Mouse (Mus musculus) CH12.LX (cell line): Measurements from ENCODE around the gene Sdcbp2. TPM values are rescaled to one million over a fixed set of nuclear protein-coding genes. Genes with fewer than 3 reads are reported as not detected.

Source experiments
- DNase-seq: peaks from one replicate; pipeline ENCODE4 v3.0.0-alpha.2; 2013; ENCODE audit errors: extremely low read depth
- H3K27ac ChIP-seq: 2 replicates; pipeline ENCODE4 v1.5.1; 2012; ENCODE audit warnings: low read depth, mild to moderate bottlenecking, control low read depth, moderate library complexity; ENCODE audit not compliant: insufficient read depth
- H3K27me3 ChIP-seq: replicated peaks from 2 replicates; pipeline ENCODE3; 2012; ENCODE audit warnings: inconsistent platforms
- H3K36me3 ChIP-seq, 2 experiments: replicated peaks in 1 of 2; 2 replicates each; pipeline versions ENCODE3 to v1.6.1; 2012; ENCODE audit warnings: inconsistent platforms in 1 of 2, low read length in 1 of 2, mild to moderate bottlenecking in 1 of 2, mixed read lengths in 1 of 2, moderate library complexity in 1 of 2; ENCODE audit not compliant: control insufficient read depth in 1 of 2, insufficient read depth in 1 of 2
- H3K4me1 ChIP-seq, 2 experiments: 2 replicates each; pipeline ENCODE4 v1.6.1; 2012; ENCODE audit warnings: inconsistent platforms in 1 of 2, moderate library complexity in 1 of 2; ENCODE audit not compliant: insufficient read depth in 2 of 2, control insufficient read depth in 1 of 2
- H3K4me2 ChIP-seq: 2 replicates; pipeline ENCODE4 v1.6.1; 2012; ENCODE audit warnings: low read depth, mild to moderate bottlenecking, control low read depth; ENCODE audit not compliant: poor library complexity, insufficient read depth, severe bottlenecking
- H3K4me3 ChIP-seq, 3 experiments: fragments of 150-350 bp in 1 of 3; sonication (generic) in 1 of 3; replicated peaks in 1 of 3; 2 replicates each; pipeline versions ENCODE3 to v1.5.1; 2011 to 2012; ENCODE audit warnings: low read depth in 2 of 3, low read length in 2 of 3, mild to moderate bottlenecking in 2 of 3, moderate library complexity in 2 of 3, control low read depth in 1 of 3, improper control_type of control experiment in 1 of 3, inconsistent platforms in 1 of 3, mixed read lengths in 1 of 3; ENCODE audit not compliant: poor library complexity in 1 of 3
- H3K79me2 ChIP-seq: replicated peaks from 2 replicates; pipeline ENCODE4 v1.6.1; 2012; ENCODE audit warnings: mild to moderate bottlenecking, moderate library complexity; ENCODE audit not compliant: control insufficient read depth, poor library complexity, insufficient read depth, severe bottlenecking; ENCODE audit errors: extremely low read depth
- H3K9ac ChIP-seq: 2 replicates; pipeline ENCODE4 v1.6.1; 2012; ENCODE audit warnings: low read depth, mild to moderate bottlenecking, control low read depth, moderate library complexity; ENCODE audit not compliant: insufficient read depth
- H3K9me3 ChIP-seq: replicated peaks from 2 replicates; pipeline ENCODE3; 2012; ENCODE audit warnings: low read length, inconsistent platforms, mixed read lengths
- BHLHE40 ChIP-seq: IDR thresholded peaks from 2 replicates; pipeline ENCODE4 v1.6.1; 2011; ENCODE audit warnings: mild to moderate bottlenecking, low read depth, low read length, improper control_type of control experiment
- CHD1 ChIP-seq: IDR thresholded peaks from 2 replicates; pipeline ENCODE4 v1.6.1; 2012; ENCODE audit warnings: low read depth, low read length, improper control_type of control experiment, inconsistent platforms
- CHD2 ChIP-seq: IDR thresholded peaks from 2 replicates; pipeline ENCODE4 v1.6.1; 2011; ENCODE audit warnings: low read length, improper control_type of control experiment
- ELF1 ChIP-seq: IDR thresholded peaks from 2 replicates; pipeline ENCODE4 v1.6.1; 2014; ENCODE audit warnings: low read depth, mild to moderate bottlenecking, inconsistent platforms, low read length, improper control_type of control experiment
- EP300 ChIP-seq: IDR thresholded peaks from 2 replicates; pipeline ENCODE4 v1.6.1; 2011; ENCODE audit warnings: low read length, improper control_type of control experiment
- ETS1 ChIP-seq: conservative IDR thresholded peaks from 2 replicates; pipeline ENCODE4 v1.6.1; 2012; ENCODE audit warnings: low read depth, mild to moderate bottlenecking, inconsistent platforms, low read length, improper control_type of control experiment, moderate library complexity
- GABPA ChIP-seq: IDR thresholded peaks from 2 replicates; pipeline ENCODE4 v1.6.1; 2012; ENCODE audit warnings: low read depth, low read length, improper control_type of control experiment, inconsistent platforms; ENCODE audit not compliant: insufficient replicate concordance
- IRF4 ChIP-seq: IDR thresholded peaks from 2 replicates; pipeline ENCODE4 v1.6.1; 2014; ENCODE audit warnings: low read depth, mild to moderate bottlenecking, inconsistent platforms, low read length, improper control_type of control experiment
- JUN ChIP-seq: IDR thresholded peaks from 2 replicates; pipeline ENCODE4 v1.6.1; 2011; ENCODE audit warnings: low read depth, mild to moderate bottlenecking, low read length, improper control_type of control experiment, moderate library complexity; ENCODE audit not compliant: insufficient read depth
- KAT2A ChIP-seq: IDR thresholded peaks from 2 replicates; pipeline ENCODE4 v1.6.1; 2012; ENCODE audit warnings: low read length, improper control_type of control experiment, inconsistent platforms; ENCODE audit not compliant: insufficient replicate concordance
- MAX ChIP-seq: IDR thresholded peaks from 2 replicates; pipeline ENCODE4 v1.6.1; 2011; ENCODE audit warnings: low read length, improper control_type of control experiment
- MEF2A ChIP-seq: IDR thresholded peaks from 2 replicates; pipeline ENCODE4 v1.6.1; 2014; ENCODE audit warnings: low read depth, mild to moderate bottlenecking, inconsistent platforms, low read length, improper control_type of control experiment, borderline replicate concordance
- MXI1 ChIP-seq: IDR thresholded peaks from 2 replicates; pipeline ENCODE4 v1.6.1; 2011; ENCODE audit warnings: mild to moderate bottlenecking, low read depth, low read length, improper control_type of control experiment
- MYC ChIP-seq: IDR thresholded peaks from 2 replicates; pipeline ENCODE4 v1.6.1; 2011; ENCODE audit warnings: low read depth, mild to moderate bottlenecking, improper control_type of control experiment, low read length
- NELFE ChIP-seq: IDR thresholded peaks from 2 replicates; pipeline ENCODE4 v1.6.1; 2011; ENCODE audit warnings: low read depth, low read length, improper control_type of control experiment
- PAX5 ChIP-seq: IDR thresholded peaks from 2 replicates; pipeline ENCODE4 v1.6.1; 2012; ENCODE audit warnings: low read length, inconsistent platforms, mixed read lengths
- POLR2A ChIP-seq: IDR thresholded peaks from 2 replicates; pipeline ENCODE4 v1.6.1; 2011; ENCODE audit warnings: low read depth, mild to moderate bottlenecking, improper control_type of control experiment, low read length
- RCOR1 ChIP-seq: conservative IDR thresholded peaks from 2 replicates; pipeline ENCODE4 v1.6.1; 2012; ENCODE audit warnings: low read depth, mild to moderate bottlenecking, inconsistent platforms, low read length, improper control_type of control experiment
- SIN3A ChIP-seq: IDR thresholded peaks from 2 replicates; pipeline ENCODE4 v1.6.1; 2012; ENCODE audit warnings: low read length, improper control_type of control experiment, inconsistent platforms
- SMC3 ChIP-seq: IDR thresholded peaks from 2 replicates; pipeline ENCODE4 v1.6.1; 2011; ENCODE audit warnings: low read depth, low read length, improper control_type of control experiment
- USF1 ChIP-seq: IDR thresholded peaks from 2 replicates; pipeline ENCODE4 v1.6.1; 2014; ENCODE audit warnings: low read depth, mild to moderate bottlenecking, inconsistent platforms, low read length, improper control_type of control experiment
- USF2 ChIP-seq: conservative IDR thresholded peaks from 2 replicates; pipeline ENCODE4 v1.6.1; 2011; ENCODE audit warnings: low read depth, low read length, improper control_type of control experiment
- ZKSCAN1 ChIP-seq: IDR thresholded peaks from 2 replicates; pipeline ENCODE4 v1.6.1; 2012; ENCODE audit warnings: low read depth, inconsistent platforms, low read length, improper control_type of control experiment, borderline replicate concordance
- ZMIZ1 ChIP-seq: IDR thresholded peaks from 2 replicates; pipeline ENCODE4 v1.6.1; 2012; ENCODE audit warnings: low read depth, mild to moderate bottlenecking, inconsistent platforms, low read length, improper control_type of control experiment
- ZNF384 ChIP-seq: IDR thresholded peaks from 2 replicates; pipeline ENCODE4 v1.6.1; 2012; ENCODE audit warnings: low read depth, low read length, improper control_type of control experiment, inconsistent platforms
- dilution Hi-C: fragments of 300-500 bp; cut with MboI; formaldehyde crosslinking; loops from 2 replicates; pipeline ENCODE4 v1.14.3; 2020; ENCODE audit warnings: low sequenced_read_pairs; ENCODE audit not compliant: extremely low pct_unique_long_range_greater_than_20kb, extremely low pct_ligation_motif_present
- in situ Hi-C: fragments of 300-500 bp; cut with MboI; formaldehyde crosslinking; loops from 3 replicates; pipeline ENCODE4 v1.14.3; 2019; ENCODE audit warnings: low sequenced_read_pairs, low pct_ligation_motif_present, low pct_unique_long_range_greater_than_20kb, mixed read lengths
- polyA plus RNA-seq: library from polyadenylated mRNA; unstranded; fragments of >175 nt; gene quantifications from 2 replicates; pipeline ENCODE4 v1.2.1, GENCODE M21; 2012; ENCODE audit warnings: low read depth; ENCODE audit not compliant: insufficient read length
- total RNA-seq, 2 experiments: library from RNA; depleted of rRNA; stranded (reverse); fragments of 300-350 nt in 1 of 2; fragments of >200 nt in 1 of 2; gene quantifications; 2 replicates each; pipeline ENCODE4 v1.2.3; 2012 to 2014

Gene Sdcbp2
- total and polyA plus RNA-seq, 3 experiments = 1.1 to 2.3 (median 1.4) TPM

- dilution Hi-C loops = no loop called here
- H3K27me3 ChIP-seq = no peaks in the 10 kb centered on the region
- in situ Hi-C loops = no loop called here
- H3K27ac ChIP-seq = peak overlapping the region; percentile 76
- H3K4me1 ChIP-seq = peaks cover 31 to 57% of the 10 kb centered on the region in 2 experiments
- peak overlapping the region; percentile 89 to 100 (median 90) for H3K4me3 ChIP-seq
- H3K79me2 ChIP-seq = peaks cover 60% of the 10 kb centered on the region
- H3K4me2 ChIP-seq = peak overlapping the region; percentile 72
- DNase-seq = peak; percentile 68
- H3K9ac ChIP-seq = peak overlapping the region; percentile 97
- peak; percentile 58 for TF ChIP-seq BHLHE40
- no peak for TF ChIP-seq MYC
- no peak for TF ChIP-seq USF1
- 0 out of 2 replicates have a peak, but pooled peaks have one; percentile 43 for TF ChIP-seq MAX
- TF ChIP-seq GABPA = no peak
- TF ChIP-seq NELFE = 0 out of 2 replicates have a peak, but pooled peaks have one; percentile 26
- peak; percentile 11; the same call in 1 of the 2 replicates for TF ChIP-seq MXI1
- peak; percentile 40; the same call in 1 of the 2 replicates for TF ChIP-seq ELF1
- 0 out of 2 replicates have a peak, but pooled peaks have one; percentile 17 for TF ChIP-seq ZNF384
- H3K36me3 ChIP-seq = peaks cover 28 to 46% of the 10 kb centered on the region in 2 experiments
- H3K9me3 ChIP-seq = no peaks in the 10 kb centered on the region
These were observed 29.1 kb upstream of the Sdcbp2 start for GRCm38 (mm10) chr2:151543063-151543895.

DNA sequence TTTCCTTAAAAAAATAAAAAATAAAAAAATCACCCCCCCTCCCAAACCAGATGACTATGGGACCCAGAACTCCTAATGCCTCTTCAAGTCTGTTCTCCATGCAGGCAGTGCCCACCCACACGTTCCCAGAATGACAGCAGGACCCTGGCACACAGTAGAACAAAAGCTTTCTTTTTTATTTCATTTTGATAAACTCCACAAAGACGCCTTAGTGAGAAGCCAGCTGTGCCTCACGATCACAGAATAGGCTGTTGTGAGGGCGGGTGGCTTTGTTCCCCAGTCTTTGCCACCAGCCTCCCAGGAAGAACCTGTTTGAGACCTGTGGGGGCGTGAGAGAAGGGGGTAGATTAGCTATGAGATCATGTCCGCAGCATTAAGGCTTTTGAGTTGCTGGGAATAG is 27.7 kb upstream of the Sdcbp2 start:
- H3K9ac ChIP-seq = peak overlapping the region; percentile 7; the same call in 1 of the 2 replicates
- H3K27ac ChIP-seq = no peak overlapping the region
- peak overlapping the region in 1 of 3 experiments; percentile 2 for H3K4me3 ChIP-seq
- in situ Hi-C loops = no loop called here
- peak overlapping the region; percentile 72; the same call in 1 of the 2 replicates for H3K4me2 ChIP-seq
- H3K27me3 ChIP-seq = no peaks in the 10 kb centered on the region
- peaks cover 31 to 59% of the 10 kb centered on the region in 2 experiments for H3K36me3 ChIP-seq
- no peak for TF ChIP-seq PAX5
- no peak for TF ChIP-seq KAT2A
- no peak for TF ChIP-seq MEF2A
- no peak for TF ChIP-seq JUN
- no peak for TF ChIP-seq ZKSCAN1
- no peak for TF ChIP-seq IRF4
- no peak for TF ChIP-seq EP300
- no peak for TF ChIP-seq SMC3
- no peak for TF ChIP-seq CHD2
- TF ChIP-seq ELF1 = no peak
- TF ChIP-seq USF2 = no peak
- no peak for TF ChIP-seq SIN3A
- no peak for TF ChIP-seq RCOR1
- TF ChIP-seq CHD1 = no peak
- TF ChIP-seq MXI1 = no peak
- no peak for TF ChIP-seq ETS1
- no peak for TF ChIP-seq ZMIZ1
- TF ChIP-seq ZNF384 = no peak
- no peak for TF ChIP-seq POLR2A
- TF ChIP-seq, all 38 proteins: peak for 0
- dilution Hi-C loops = no loop called here
- Histone ChIP-seq H3K4me1 (peaks cover 36 to 71% of the 10 kb centered on the region in 2 experiments), H3K79me2 (peaks cover 67% of the 10 kb centered on the region), H3K9me3 (no peaks in the 10 kb centered on the region)
- DNase-seq = no peak
